Mouse (Mus musculus): ENCODE measurements around the gene Tma7. TPM values are rescaled to one million over a fixed set of nuclear protein-coding genes. Genes with fewer than 3 reads are reported as not detected.

Gene Tma7
- polyA plus RNA-seq, 1 experiment from 2014 or later: 719 TPM

DNA sequence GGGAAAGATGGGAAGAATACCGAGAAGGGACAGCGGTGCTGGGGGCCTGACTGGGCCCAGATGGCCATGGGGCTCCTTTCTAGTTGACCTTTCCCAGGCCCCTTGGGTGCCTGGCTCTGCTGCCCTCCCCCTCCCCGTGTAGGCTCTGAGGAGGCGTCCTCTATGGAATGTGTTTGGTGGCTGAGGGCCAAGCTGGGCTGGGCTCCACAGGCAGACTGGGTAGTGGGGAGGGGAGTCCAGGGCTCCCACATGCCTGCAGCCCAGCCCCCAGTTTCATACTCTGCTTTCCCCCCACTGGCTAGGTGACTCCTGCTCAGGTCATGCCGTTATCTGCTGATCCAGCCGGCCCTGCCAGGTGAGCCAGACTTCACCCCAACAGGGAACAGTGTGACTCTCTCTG is 16.6 kb upstream of the Tma7 start:
- Histone ChIP-seq H3K9ac (ENCODE audit: low read length) (no peak overlapping the region), H3K36me3 (ENCODE audit: control insufficient read depth, insufficient read depth, low read length) (peaks cover 14% of the 10 kb centered on the region), H3K4me2 (ENCODE audit: low read depth) (peak overlapping the region; percentile 92; the same call in 1 of the 2 replicates), H3K4me1 (ENCODE audit: control insufficient read depth, insufficient read depth, low read length) (peaks cover 31% of the 10 kb centered on the region), H3K27ac (ENCODE audit: low read depth, low read length) (no peak overlapping the region), H3K9me3 (ENCODE audit: control insufficient read depth, low read length) (no peaks in the 10 kb centered on the region), H3K27me3 (ENCODE audit: control insufficient read depth, insufficient read depth, low read length) (no peaks in the 10 kb centered on the region), H3K4me3 (ENCODE audit: low read depth, low read length) (no peak overlapping the region)
- DNase-seq (ENCODE audit: low spot score) (no peak), ATAC-seq (ENCODE audit: insufficient read depth, low FRiP score, low TSS enrichment) (no peak)
- 70% methylated on average over 4 of the region's 6 CpGs for WGBS

GRCm38 (mm10) chr9:109098366-109098765 is 16.0 kb upstream of the Tma7 start:
- Histone ChIP-seq H3K9ac (ENCODE audit: low read length) (no peak overlapping the region), H3K36me3 (ENCODE audit: control insufficient read depth, insufficient read depth, low read length) (peaks cover 8% of the 10 kb centered on the region), H3K4me2 (ENCODE audit: low read depth) (peak overlapping the region; percentile 92), H3K4me3 (ENCODE audit: low read depth, low read length) (0 out of 2 replicates have a peak overlapping the region, but pooled peaks have one; percentile 71), H3K9me3 (ENCODE audit: control insufficient read depth, low read length) (no peaks in the 10 kb centered on the region), H3K4me1 (ENCODE audit: control insufficient read depth, insufficient read depth, low read length) (peaks cover 34% of the 10 kb centered on the region), H3K27ac (ENCODE audit: low read depth, low read length) (no peak overlapping the region), H3K27me3 (ENCODE audit: control insufficient read depth, insufficient read depth, low read length) (no peaks in the 10 kb centered on the region)
- ATAC-seq (ENCODE audit: insufficient read depth, low FRiP score, low TSS enrichment): no peak
- 90% methylated on average over 8 of the region's 8 CpGs for WGBS
- DNase-seq (ENCODE audit: low spot score): no peak

DNA sequence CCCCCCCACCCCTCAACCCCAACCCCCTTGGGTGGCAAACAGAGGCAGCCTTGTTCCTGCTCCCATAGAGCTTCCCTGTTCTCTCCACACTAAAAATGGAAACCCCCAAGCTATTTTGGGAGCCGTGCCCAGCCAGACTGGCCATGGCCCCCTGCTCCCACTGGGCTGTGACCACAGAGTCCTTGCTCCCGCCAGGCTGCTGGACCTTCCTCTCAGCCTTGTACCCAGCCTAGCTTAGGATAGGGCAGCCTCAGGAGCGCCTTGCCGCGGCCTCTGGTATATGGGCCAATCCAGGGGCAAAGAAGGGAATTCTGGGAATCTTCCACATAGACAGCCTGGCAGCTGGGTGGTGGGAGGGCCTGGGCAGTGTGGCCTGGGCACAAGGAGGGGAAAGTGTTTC is 15.4 kb upstream of the Tma7 start:
- peak overlapping the region; percentile 71 for H3K4me3 ChIP-seq (ENCODE audit: low read depth, low read length)
- H3K9ac ChIP-seq (ENCODE audit: low read length): peak overlapping the region; percentile 96
- H3K4me1 ChIP-seq (ENCODE audit: control insufficient read depth, insufficient read depth, low read length): peaks cover 34% of the 10 kb centered on the region
- H3K4me2 ChIP-seq (ENCODE audit: low read depth): peak overlapping the region; percentile 92
- no peaks in the 10 kb centered on the region for H3K27me3 ChIP-seq (ENCODE audit: control insufficient read depth, insufficient read depth, low read length)
- H3K27ac ChIP-seq (ENCODE audit: low read depth, low read length): peak overlapping the region; percentile 100; the same call in 1 of the 2 replicates
- peaks cover 6% of the 10 kb centered on the region for H3K36me3 ChIP-seq (ENCODE audit: control insufficient read depth, insufficient read depth, low read length)
- ATAC-seq (ENCODE audit: insufficient read depth, low FRiP score, low TSS enrichment) (no peak), DNase-seq (ENCODE audit: low spot score) (no peak)
- no peaks in the 10 kb centered on the region for H3K9me3 ChIP-seq (ENCODE audit: control insufficient read depth, low read length)
- WGBS: 77% methylated on average over 4 of the region's 5 CpGs

- Histone ChIP-seq H3K4me3 (ENCODE audit: low read depth, low read length) (peak overlapping the region; percentile 71), H3K9ac (ENCODE audit: low read length) (peak overlapping the region; percentile 96), H3K27ac (ENCODE audit: low read depth, low read length) (peak overlapping the region; percentile 100), H3K36me3 (ENCODE audit: control insufficient read depth, insufficient read depth, low read length) (peaks cover 6% of the 10 kb centered on the region), H3K4me1 (ENCODE audit: control insufficient read depth, insufficient read depth, low read length) (peaks cover 34% of the 10 kb centered on the region), H3K27me3 (ENCODE audit: control insufficient read depth, insufficient read depth, low read length) (no peaks in the 10 kb centered on the region), H3K9me3 (ENCODE audit: control insufficient read depth, low read length) (no peaks in the 10 kb centered on the region), H3K4me2 (ENCODE audit: low read depth) (peak overlapping the region; percentile 92)
- 17% methylated on average over 6 of the region's 6 CpGs for WGBS
- ATAC-seq (ENCODE audit: insufficient read depth, low FRiP score, low TSS enrichment) (no peak), DNase-seq (ENCODE audit: low spot score) (no peak)
Measured at GRCm38 (mm10) chr9:109097291-109097690, 14.9 kb upstream of the Tma7 start.

GRCm38 (mm10) chr9:109096856-109097255 is 14.5 kb upstream of the Tma7 start:
- Histone ChIP-seq H3K9me3 (ENCODE audit: control insufficient read depth, low read length) (no peaks in the 10 kb centered on the region), H3K27ac (ENCODE audit: low read depth, low read length) (peak overlapping the region; percentile 100), H3K27me3 (ENCODE audit: control insufficient read depth, insufficient read depth, low read length) (no peaks in the 10 kb centered on the region), H3K36me3 (ENCODE audit: control insufficient read depth, insufficient read depth, low read length) (peaks cover 6% of the 10 kb centered on the region), H3K4me3 (ENCODE audit: low read depth, low read length) (peak overlapping the region; percentile 71), H3K4me1 (ENCODE audit: control insufficient read depth, insufficient read depth, low read length) (peaks cover 34% of the 10 kb centered on the region), H3K9ac (ENCODE audit: low read length) (peak overlapping the region; percentile 96), H3K4me2 (ENCODE audit: low read depth) (peak overlapping the region; percentile 92)
- WGBS: 23% methylated on average over 6 of the region's 6 CpGs
- DNase-seq (ENCODE audit: low spot score) (peak; percentile 35), ATAC-seq (ENCODE audit: insufficient read depth, low FRiP score, low TSS enrichment) (no peak)

- Histone ChIP-seq H3K27ac (ENCODE audit: low read depth, low read length) (peak overlapping the region; percentile 100), H3K27me3 (ENCODE audit: control insufficient read depth, insufficient read depth, low read length) (no peaks in the 10 kb centered on the region), H3K4me1 (ENCODE audit: control insufficient read depth, insufficient read depth, low read length) (peaks cover 34% of the 10 kb centered on the region), H3K9me3 (ENCODE audit: control insufficient read depth, low read length) (no peaks in the 10 kb centered on the region), H3K9ac (ENCODE audit: low read length) (peak overlapping the region; percentile 96), H3K4me2 (ENCODE audit: low read depth) (peak overlapping the region; percentile 92), H3K4me3 (ENCODE audit: low read depth, low read length) (peak overlapping the region; percentile 71), H3K36me3 (ENCODE audit: control insufficient read depth, insufficient read depth, low read length) (peaks cover 5% of the 10 kb centered on the region)
- DNase-seq (ENCODE audit: low spot score): peak; percentile 48
- 12% methylated on average over 9 of the region's 9 CpGs for WGBS
- no peak for ATAC-seq (ENCODE audit: insufficient read depth, low FRiP score, low TSS enrichment)
Measured at GRCm38 (mm10) chr9:109096251-109096661, 13.9 kb upstream of the Tma7 start.

GRCm38 (mm10) chr9:109095137-109095982 is 13.0 kb upstream of the Tma7 start, which contains the start of gene Plxnb1:
Gene Plxnb1, plus strand, starts transcription at chr9:109095389.
- Histone ChIP-seq H3K4me1 (ENCODE audit: control insufficient read depth, insufficient read depth, low read length) (peaks cover 34% of the 10 kb centered on the region), H3K9me3 (ENCODE audit: control insufficient read depth, low read length) (no peaks in the 10 kb centered on the region), H3K27ac (ENCODE audit: low read depth, low read length) (peak within 1 kb of the TSS; percentile 100), H3K27me3 (ENCODE audit: control insufficient read depth, insufficient read depth, low read length) (no peaks in the 10 kb centered on the region), H3K4me3 (ENCODE audit: low read depth, low read length) (peak within 1 kb of the TSS; percentile 71), H3K36me3 (ENCODE audit: control insufficient read depth, insufficient read depth, low read length) (peaks cover 5% of the 10 kb centered on the region), H3K9ac (ENCODE audit: low read length) (peak within 1 kb of the TSS; percentile 96), H3K4me2 (ENCODE audit: low read depth) (peak within 1 kb of the TSS; percentile 92)
- under 1% methylated on average over 85 of the region's 102 CpGs for WGBS
- DNase-seq (ENCODE audit: low spot score) (peak; percentile 85), ATAC-seq (ENCODE audit: insufficient read depth, low FRiP score, low TSS enrichment) (peak; percentile 77)

GRCm38 (mm10) chr9:109094553-109095136 is 12.3 kb upstream of the Tma7 start:
- Histone ChIP-seq H3K36me3 (ENCODE audit: control insufficient read depth, insufficient read depth, low read length) (peaks cover 2% of the 10 kb centered on the region; the same call in 1 of the 2 replicates), H3K9ac (ENCODE audit: low read length) (peak overlapping the region; percentile 96), H3K27ac (ENCODE audit: low read depth, low read length) (peak overlapping the region; percentile 100), H3K9me3 (ENCODE audit: control insufficient read depth, low read length) (no peaks in the 10 kb centered on the region), H3K4me1 (ENCODE audit: control insufficient read depth, insufficient read depth, low read length) (peaks cover 34% of the 10 kb centered on the region), H3K27me3 (ENCODE audit: control insufficient read depth, insufficient read depth, low read length) (no peaks in the 10 kb centered on the region), H3K4me3 (ENCODE audit: low read depth, low read length) (peak overlapping the region; percentile 71), H3K4me2 (ENCODE audit: low read depth) (peak overlapping the region; percentile 92)
- ATAC-seq (ENCODE audit: insufficient read depth, low FRiP score, low TSS enrichment) (no peak), DNase-seq (ENCODE audit: low spot score) (peak; percentile 53)
- under 1% methylated on average over 21 of the region's 21 CpGs for WGBS

All from neural tube, embryonic 11.5 days (tissue).